Mouse (Mus musculus): Measurements from ENCODE around the gene Gm29423. TPM values are rescaled to one million over a fixed set of nuclear protein-coding genes. Genes with fewer than 3 reads are reported as not detected.
"Not testable (repeated sequence)": the region's sequence is repeated elsewhere in the genome, so short reads cannot be mapped to it uniquely, and the experiment has no call there.

Gm29423 gene
- polyA plus RNA-seq (2015; fragmentation: Nextera tagmentation; extraction: Ambion mirVana), result not detected in 2 replicates

GRCm38 (mm10) chrY:70303187-70303586, at the start of gene Gm29423, which contains the start of gene Gm29644:
Gene Gm29423 (minus strand): TSS chrY:70303287.
Gene Gm29644 (minus strand): TSS chrY:70303343.
- not testable (repeated sequence) for H3K4me1 ChIP-seq (replicated peaks); H3K36me3 ChIP-seq; H3K27ac ChIP-seq; H3K4me2 ChIP-seq; H3K4me3 ChIP-seq; H3K27me3 ChIP-seq; H3K9me3 ChIP-seq; ATAC-seq (ENCODE audit: low FRiP score); H3K9ac ChIP-seq
- WGBS, result no CpG with 5 or more reads among the region's 2 CpGs

DNA sequence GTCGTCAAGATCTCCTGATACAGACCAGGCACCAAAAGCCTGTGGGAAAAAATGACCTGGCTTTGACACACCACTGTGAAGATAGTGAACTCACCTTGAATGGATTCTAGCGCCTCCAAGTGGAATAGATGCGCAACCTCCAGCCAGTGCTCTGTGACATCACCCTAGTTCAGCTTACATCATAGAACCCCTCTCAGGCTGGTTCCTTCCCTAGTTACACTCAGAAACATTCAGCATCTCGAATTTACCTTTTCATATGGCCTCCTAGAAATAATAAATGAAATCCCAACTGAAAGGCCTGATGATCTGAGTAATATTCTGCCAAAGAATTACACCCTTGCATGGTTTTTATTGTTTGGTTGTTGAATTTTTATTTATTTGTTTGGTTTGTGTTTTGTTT, 29.5 kb downstream of the Gm29423 start, which contains the start of gene Gm21118:
Gene Gm21118, minus strand, starts transcription at position 101 of the 400 bp plus-strand sequence.
- not testable (repeated sequence) for H3K4me1 ChIP-seq (replicated peaks); H3K27me3 ChIP-seq; H3K4me2 ChIP-seq; H3K36me3 ChIP-seq; H3K27ac ChIP-seq; ATAC-seq (ENCODE audit: low FRiP score); H3K4me3 ChIP-seq; H3K9me3 ChIP-seq; H3K9ac ChIP-seq
- no CpG with 5 or more reads among the region's 4 CpGs for WGBS

Other genes starting within 250 kb of the Gm29423 start
- not detected in 2 replicates for gene Gm21118, start 29.6 kb downstream of the Gm29423 start, polyA plus RNA-seq (2015; fragmentation: Nextera tagmentation; extraction: Ambion mirVana)
- not detected in 2 replicates for gene Gm29644, start 56 bp upstream of the Gm29423 start, polyA plus RNA-seq (2015; fragmentation: Nextera tagmentation; extraction: Ambion mirVana)
- not detected in 2 replicates for gene Gm20888, start 138.6 kb upstream of the Gm29423 start, polyA plus RNA-seq (2015; fragmentation: Nextera tagmentation; extraction: Ambion mirVana)

Measured in hindbrain, embryonic 13.5 days (tissue).